Mouse (Mus musculus): ENCODE measurements around the gene Slc35d3.

Gene Slc35d3

DNA sequence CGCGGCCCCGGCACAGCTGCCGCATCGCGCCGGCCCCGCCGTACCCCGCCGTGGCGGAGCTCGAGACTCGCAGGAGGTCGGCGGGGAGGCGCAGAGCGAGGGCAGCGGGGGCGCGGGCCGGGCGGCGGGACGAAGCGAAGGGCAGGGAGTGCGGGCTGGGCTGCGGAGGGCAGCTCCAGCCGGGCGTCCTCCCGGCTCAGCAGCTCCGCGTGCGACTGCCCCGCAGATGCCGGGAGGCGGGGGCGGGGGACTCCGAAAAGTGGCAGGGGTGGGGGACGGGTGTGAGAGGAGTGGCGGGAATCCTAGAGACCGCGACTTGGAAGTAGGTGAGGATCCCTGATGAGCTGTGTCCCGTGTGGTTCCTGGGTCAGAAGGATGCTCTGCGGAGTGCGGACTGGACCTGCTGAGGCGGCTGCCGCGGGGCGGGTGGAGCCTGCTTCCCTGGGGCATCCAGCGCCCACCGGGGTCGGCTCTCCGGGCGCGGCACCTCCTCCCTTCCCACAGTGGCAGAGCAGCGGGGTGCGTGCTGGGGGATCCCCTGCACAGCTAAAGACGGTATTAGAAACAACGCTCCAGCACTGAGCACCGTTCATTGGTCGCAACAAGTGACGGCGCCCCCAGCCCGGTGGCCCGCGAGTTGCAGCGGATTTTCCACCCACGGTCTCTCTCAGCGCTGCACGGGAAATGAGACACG lies at the start of gene Slc35d3:
TSS of gene Slc35d3 (minus strand) at position 462 of the 694 bp plus-strand sequence.
- no peak for DNase-seq (ENCODE audit: low read depth, low spot score)

DNA sequence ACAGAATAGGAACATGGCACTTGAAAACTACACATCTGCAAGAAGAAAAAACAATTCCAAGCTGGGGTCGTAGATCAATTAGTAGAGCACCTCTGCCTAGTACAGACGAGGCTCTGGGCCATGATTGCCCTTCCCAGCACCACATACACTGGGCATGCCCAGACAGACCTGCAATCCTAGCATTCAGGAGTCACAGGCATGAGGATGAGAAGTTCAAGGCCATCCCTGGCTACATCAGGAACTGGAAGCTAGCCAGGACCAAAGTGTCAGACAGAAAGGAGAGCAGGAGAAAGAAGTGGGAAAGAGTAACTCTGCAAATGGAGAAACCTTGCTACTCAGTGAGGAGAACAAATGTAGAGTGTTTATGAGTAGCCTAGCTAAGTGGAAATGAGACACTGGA lies 48.9 kb upstream of the Slc35d3 start:
- DNase-seq (ENCODE audit: low read depth, low spot score) = no peak

DNA sequence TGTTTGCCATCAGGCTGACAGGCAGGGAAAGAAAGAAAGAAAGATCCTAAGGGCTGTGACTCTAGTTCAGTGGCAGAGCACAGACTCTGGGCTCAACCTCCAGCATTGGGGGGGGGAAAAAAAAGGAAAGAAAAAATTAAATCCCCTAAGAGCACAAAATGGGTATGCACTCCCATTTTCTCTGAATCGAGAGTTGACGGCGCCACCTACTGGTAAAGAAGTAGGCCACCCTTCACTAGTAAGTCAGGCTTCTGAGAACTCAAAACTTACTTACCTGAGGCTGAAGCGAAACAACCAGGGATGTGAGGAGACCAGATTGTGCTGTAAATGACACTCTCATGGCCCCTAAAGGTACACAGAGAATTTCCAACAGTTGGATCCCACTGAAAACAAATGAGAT lies 42.7 kb upstream of the Slc35d3 start:
- no peak for DNase-seq (ENCODE audit: low read depth, low spot score)

DNA sequence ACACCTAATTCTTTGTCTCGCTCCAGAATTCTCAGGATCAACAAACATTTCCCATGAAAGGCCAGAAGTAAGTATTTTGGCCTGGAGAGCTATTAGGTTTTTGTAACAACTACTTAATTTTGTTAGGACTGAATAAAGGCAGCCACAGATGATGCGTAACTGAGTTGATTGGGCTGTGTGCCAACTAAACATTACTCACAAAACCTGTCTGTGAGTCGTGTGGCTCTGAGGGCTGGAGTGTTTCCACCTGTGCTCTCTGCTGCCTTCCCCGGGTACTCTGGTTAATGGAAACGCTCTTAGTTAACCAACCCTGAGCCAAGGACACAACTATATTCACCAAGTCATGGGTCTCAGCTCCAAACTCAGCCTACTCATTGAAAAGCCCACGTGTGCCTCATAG lies 41.9 kb upstream of the Slc35d3 start:
- DNase-seq (ENCODE audit: low read depth, low spot score) = no peak

DNA sequence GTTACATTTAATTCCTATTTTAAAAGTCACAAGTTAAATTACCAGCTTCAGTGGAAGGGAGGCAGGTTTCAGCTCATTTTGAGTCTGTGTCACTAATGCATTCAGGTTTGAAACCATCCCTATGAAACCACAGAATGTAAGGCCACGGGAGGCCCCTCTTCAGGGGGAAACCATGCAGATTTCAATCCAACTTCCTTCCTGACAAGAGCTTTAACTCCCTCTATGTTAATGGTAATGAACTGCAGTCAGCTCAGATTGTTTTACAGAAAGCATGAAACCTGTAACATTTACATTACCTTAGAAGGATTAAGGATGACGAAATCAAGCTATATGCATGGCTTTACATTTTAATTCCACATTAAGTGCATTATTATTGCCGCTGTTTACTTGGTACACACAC lies 40.4 kb upstream of the Slc35d3 start:
- DNase-seq (ENCODE audit: low read depth, low spot score) = no peak

DNA sequence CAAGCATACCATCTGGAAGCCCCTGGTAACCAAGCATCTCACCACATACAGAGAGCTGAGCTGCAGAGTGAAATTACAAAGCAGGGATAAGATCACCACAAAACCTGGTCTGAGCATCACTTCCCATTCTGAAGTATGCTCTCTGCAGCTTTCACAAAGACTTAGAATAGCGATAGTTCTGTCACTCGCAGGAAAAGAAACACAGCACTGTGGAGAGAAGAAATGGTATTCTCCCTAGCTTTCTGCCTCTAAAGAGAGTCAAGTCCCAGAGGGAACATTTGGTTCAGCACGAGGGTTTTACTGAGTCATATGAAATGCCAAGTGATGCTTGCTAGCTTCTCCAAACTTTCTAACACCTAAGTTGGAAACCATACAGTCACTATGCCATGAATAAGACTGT lies 38.6 kb upstream of the Slc35d3 start:
- DNase-seq (ENCODE audit: low read depth, low spot score) = no peak

DNA sequence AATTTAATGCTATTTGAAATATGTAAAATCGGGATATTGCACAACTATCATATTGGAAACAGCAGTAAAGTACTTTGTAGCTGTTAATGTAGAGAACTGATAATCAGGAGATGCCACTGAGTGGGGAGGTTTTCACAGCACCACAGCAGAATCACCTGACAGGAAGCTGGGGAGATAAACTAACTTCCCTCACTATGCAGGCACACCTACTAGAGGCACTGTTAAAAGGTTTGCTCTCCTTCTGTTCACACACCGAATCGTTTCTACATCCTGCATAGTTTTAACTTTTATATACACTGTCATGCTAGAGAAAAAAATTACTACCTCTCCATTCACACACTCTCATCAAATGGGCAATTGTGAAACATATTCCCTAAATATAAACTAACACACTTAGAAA lies 35.0 kb upstream of the Slc35d3 start:
- no peak for DNase-seq (ENCODE audit: low read depth, low spot score)

DNA sequence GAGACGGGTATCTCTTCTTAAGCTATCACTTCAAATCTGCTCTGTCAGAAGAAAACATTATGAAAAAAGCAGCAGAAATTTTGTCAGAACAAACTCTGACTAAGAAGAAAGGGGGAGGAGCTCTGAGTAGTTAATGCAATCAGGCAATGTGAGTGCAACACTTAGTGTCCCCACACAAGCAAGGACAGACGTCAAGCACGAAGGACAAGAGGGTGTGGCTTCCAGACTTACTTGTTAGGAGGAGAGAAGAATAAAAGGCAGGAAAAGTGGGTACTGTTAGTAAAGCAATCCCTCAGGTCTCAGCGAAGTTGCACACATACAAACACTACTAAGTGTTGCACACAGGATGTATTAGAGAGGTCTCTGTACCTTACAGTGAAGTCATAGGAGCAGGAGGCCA lies 33.1 kb upstream of the Slc35d3 start:
- DNase-seq (ENCODE audit: low read depth, low spot score) = no peak

DNA sequence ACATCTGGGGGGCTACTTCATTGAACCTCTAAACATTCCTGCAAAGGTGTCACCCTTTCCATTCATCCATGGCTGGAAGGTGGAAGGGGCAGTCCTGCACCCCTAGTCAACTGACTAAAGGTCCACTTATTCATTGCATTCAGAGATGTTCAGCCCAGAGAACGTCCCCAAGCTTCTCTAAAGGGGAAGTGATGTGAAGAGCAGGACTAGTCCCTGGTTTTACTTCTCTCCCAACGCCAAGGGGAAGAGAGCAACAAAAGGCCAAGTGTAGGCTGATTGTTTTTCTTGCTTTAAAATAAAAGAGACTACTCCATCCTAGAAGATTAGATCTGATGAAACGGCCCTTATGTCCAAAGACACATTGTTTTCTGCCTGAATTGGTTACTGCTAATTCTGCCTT lies 29.2 kb upstream of the Slc35d3 start:
- no peak for DNase-seq (ENCODE audit: low read depth, low spot score)

DNA sequence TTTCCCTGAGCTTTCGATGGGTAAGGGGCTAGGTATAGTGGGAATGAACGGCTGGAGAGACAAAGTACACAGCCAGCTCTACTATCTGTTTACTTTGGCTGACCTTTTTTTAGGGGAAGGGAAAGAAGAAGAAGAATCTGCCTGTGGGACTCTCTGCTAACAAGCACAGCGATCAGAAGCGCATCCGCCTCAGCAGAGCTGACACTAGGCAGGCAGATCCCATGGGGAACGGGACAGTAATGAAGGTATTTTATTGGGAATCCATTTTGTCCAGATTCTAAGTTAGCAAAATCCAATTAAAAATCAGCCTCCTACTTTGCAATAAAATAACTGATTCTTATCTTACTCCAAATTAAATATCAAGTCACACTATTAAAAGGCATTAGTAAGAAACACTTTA lies 27.9 kb upstream of the Slc35d3 start:
- DNase-seq (ENCODE audit: low read depth, low spot score) = no peak

DNA sequence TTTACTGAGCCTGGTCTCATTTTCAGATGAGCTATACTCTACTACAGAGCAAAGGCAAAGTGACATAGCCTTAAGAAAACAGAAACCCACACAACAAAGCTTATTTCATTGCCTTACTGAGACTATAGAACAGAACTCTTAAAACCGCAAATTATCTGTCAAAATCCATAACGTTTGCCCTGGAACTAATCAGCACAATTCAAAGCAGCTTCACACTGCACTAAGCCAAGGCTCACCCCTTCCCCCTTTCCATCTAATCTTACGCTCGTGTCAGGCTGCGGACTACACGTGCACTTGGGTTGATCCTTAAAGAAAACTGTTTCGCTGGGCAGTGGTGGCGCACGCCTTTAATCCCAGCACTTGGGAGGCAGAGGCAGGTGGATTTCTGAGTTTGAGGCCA lies 26.4 kb upstream of the Slc35d3 start:
- DNase-seq (ENCODE audit: low read depth, low spot score) = no peak

DNA sequence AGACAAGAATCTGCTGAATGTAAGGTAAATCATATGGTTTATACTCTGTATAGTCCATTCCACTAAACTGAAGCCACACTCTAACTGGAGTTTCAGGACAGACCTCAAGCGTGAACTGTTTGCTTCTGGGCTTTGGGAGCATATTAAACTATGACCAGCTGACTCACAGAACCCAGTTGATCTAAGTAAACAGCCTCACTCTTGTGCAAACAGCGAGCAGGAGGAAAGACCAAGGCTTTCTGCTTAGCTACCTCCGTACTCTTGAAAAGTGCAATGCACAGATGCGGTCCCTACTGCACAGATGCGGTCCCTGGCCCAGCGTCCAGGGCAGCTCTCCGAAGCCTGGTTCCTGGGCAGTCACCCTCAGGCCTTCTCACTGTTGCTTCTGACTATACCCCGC lies 26.0 kb upstream of the Slc35d3 start:
- no peak for DNase-seq (ENCODE audit: low read depth, low spot score)

DNA sequence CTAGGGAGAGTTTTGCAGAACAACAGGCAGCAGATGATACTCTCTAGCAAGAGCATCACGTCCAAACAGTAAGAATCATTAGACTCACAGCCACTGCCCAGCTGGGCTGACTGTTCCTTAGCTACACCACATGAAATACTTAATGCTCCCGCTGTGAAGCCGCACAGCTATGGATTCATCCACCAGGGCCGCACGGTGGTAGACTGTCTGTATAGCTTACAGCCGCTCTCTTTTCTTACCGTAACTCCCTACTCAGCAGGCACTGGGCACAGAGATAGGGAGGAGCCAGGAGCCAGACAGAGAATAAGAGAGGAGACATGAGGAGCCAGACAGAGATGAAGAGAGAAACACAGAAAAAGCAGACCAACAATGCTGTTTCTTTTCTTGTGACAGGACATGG lies 25.4 kb upstream of the Slc35d3 start:
- no peak for DNase-seq (ENCODE audit: low read depth, low spot score)

DNA sequence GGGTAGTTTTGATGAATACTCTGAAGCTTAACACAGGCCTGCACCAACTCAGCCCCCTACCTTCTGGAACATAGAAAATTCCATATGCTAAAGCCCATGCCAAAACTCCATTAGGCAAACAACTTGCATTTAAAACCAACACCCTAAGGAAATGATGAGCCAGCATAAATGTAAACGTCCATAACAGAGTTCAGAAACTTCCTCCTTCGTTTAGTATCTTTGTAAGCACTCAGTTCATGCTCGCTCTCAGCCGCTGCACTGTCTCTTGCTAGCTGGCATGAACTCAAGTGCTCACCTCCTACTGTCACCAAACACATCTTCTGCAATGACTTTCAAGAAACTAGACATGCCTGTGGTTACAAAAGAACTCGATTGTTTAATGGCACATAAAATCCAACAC lies 24.1 kb upstream of the Slc35d3 start:
- DNase-seq (ENCODE audit: low read depth, low spot score) = no peak

DNA sequence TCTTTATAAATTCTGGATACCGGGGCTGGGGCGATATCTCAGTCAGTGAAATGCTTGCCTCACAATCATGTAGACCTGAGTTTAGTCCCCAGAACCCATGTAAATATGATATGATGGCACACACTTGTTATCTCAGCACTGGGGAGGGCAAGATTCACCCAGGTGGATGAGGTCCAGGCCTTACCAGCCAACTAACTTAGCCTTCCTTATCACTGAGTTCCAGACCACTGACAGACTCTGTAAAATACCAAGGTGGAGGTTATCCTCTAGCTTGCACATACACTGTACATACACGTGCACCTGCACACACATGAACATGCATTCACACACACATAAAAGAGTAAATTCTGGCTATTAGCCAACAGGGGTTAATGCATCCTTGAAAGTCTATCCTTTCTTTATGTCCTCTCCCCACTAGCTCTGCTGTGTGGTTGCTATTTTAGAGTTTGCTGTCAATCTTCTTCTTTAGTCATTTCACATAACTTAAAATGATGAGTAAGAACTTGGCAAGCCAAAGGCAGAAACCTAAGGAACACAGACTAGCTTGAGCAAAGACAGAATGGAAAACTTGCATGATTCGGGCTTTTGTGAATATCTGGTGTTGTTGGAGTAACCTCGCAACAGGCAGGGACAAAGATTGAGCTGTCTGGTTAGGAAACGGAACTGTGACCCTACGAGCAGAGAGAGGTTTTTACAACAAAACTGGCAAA lies 4.5 kb upstream of the Slc35d3 start:
- no peak for DNase-seq (ENCODE audit: low read depth, low spot score)

DNA sequence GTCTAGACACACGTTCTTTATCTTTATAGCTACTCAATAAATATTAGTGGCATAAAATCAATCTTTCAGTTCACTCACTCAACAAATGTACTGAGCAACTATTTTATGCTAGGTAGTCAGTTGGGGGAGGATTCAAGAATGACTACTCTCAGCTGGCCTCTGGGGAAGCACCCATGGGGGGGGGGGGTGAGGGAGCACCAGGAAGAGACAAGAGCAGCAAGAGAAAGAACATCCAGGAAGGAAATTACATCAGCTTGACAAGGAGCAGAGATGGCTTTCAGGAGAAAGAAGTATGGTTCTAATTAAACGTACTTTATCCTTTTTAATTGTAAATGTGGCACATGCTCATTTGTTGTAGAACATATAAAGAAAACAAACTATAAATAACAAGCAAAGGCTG lies 2.4 kb upstream of the Slc35d3 start:
- no peak for DNase-seq (ENCODE audit: low read depth, low spot score)

DNA sequence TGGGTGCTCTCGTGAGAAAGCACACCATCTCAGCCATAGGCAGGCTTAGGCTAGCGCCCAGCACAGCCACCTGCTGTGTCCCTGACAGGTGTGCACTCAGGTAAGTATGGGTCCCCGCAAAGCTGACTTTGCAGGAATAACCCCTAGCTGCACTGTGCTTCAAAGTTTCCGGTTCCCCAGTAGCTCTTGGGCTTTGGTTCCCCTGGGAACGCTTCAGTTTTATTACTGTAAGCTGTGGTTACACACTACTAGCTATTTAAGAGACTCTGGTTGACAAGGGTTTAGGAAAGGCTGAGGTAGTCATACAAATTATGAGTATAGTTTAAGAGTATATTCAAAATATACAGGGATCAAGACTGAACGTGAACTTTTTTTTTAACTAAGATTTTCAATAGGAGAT lies 1.5 kb upstream of the Slc35d3 start:
- no peak for DNase-seq (ENCODE audit: low read depth, low spot score)

DNA sequence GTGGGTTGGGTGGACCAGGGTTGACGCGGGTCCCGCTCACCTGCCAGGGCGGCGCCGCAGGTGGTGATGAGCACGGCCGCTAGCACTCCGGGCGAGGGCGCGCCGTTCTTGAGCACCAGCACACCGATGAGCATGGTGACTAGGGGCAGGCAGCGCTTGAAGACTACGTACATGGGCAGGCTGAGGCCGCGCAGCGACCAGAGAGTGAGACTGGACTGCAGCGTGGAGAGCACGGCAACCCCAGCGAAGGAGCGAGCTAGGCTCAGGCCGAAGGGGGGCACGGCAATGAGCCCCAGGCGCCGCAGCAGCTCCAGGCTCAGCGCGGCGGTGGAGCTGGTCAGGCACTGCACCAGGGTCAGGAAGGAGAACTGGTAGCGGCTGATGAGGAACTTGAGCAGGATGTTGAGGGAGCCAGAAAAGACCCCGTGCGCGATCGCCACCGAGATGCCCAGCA lies 688 bp downstream of the Slc35d3 start:
- peak; percentile 20 for DNase-seq (ENCODE audit: low read depth, low spot score)

DNA sequence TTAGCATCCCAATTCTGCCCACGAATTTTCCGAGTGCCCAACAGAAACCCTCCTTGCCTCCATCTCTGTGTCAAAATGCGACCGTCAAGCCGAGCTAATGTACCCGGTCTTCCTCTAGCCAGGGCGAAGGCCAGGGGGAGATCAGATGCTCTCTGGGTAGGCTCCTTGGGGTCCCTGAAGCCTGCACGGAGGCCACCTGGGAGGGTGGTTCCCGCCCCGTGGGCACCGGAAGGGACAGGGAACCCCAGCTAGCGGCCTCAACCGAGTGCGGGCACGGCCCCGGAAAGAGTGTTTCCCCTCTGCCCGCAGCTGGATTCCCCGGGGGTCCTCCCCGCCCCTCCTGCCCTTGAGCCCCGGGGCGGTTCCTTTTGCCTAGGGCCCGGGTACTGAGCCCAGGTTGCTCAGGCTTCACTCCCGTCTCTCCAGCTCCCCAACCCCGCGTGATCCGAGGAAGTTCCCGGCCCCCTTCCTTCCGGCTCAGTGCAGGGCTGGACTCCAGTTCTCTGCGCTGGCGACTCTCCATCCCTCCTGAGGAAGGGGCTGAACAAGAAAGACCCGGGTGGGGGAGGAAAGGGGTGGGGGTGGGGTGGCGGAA lies 1.4 kb downstream of the Slc35d3 start:
- no peak for DNase-seq (ENCODE audit: low read depth, low spot score)

DNA sequence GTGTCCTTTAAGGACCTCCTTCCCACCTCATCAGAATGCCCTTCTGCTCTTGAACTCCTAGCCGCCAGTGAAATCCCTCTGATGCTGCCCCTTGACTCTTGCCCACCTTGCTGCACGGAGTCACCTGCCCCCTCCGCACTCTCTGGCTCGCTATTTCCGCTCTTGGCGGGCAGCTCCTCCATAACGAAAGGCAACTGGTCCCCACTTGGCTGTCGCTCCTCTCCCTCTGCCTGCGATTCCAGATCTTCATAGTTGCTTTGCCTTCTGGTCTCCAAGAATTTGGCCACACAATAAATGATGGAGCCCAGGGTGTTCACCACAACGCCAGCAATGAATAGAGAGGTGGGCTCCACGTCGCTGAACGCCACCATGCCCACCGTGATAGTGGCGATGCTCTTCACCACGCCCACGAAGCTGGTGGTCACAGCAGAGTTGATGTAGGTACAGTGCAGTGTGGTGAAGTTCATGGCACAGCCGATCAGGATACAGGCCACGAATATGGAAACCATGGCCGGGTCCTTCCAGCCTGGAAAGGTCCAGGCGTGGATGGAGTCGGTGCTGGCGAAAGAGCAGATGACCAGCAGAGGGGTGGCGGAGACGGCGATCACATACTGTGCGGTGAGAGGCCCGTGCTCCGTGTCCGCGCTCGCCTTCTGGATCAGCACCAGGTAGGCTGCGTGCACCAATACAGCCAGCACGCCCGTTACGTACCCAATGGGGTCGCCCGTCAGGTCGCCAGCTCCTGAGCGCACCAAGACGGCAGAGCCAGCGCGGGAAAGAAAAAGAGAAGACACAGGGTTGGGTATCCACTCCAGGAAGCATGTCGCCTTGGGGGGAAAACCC lies 2.1 kb downstream of the Slc35d3 start:
- DNase-seq (ENCODE audit: low read depth, low spot score) = no peak

DNA sequence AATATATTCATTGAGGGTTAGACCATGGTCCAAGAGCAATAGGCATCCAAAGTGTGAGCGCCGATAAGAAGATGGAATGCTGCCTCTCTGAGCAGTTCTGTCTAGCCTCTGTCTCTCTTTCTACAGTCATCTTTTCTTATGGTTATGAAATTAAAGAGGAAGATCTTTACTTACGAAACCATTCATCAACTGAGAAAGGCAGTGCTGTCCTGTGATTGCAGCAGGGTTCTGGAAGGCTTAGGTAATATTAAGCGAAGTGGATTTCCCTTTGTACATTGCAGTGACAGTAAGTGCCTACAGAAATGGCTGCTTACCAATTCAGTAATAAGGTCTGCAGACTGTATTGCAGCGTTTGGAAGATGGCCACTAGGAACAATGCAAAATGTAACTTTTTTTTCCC lies 11.4 kb downstream of the Slc35d3 start:
- no peak for DNase-seq (ENCODE audit: low read depth, low spot score)

Measured in embryo, embryonic 11.5 days (tissue).